Comparison of ENCODE assay signal across 8 mouse cellular contexts in genomic region chr9:63603849-63604248, GRCm38 (mm10). TPM values are rescaled to one million over a fixed set of nuclear protein-coding genes. Genes with fewer than 3 reads are reported as not detected.
DNase-seq lines count a peak whose midpoint lies in the region; ATAC-seq and TF ChIP-seq lines count a peak whose summit lies in the region.

No protein-coding gene starts in this region.

- no peak for TF ChIP-seq CTCF in forebrain, postnatal 0 days (IDR thresholded peaks at IDR 0.05; ENCODE audit: low read depth)
- no peak for TF ChIP-seq CTCF in MEL (IDR thresholded peaks at IDR 0.05 in 2 of 3, conservative IDR thresholded peaks at IDR 0.05 in 1 of 3; ENCODE audit: control insufficient read depth in 1 of 3, insufficient read depth in 1 of 3, low read depth in 2 of 3, low read length in 3 of 3, poor library complexity in 1 of 3, severe bottlenecking in 1 of 3)

- peaks cover 22% of the 10 kb centered on the region for H3K79me2 ChIP-seq in MEL (ENCODE audit: control insufficient read depth, insufficient read depth, low read length, poor library complexity)

- TF ChIP-seq POLR2A in MEL (IDR thresholded peaks at IDR 0.05; ENCODE audit: control insufficient read depth in 1 of 2, insufficient read depth in 1 of 2, low read depth in 1 of 2, low read length in 2 of 2, poor library complexity in 1 of 2): no peak

- H3K4me1 ChIP-seq in forebrain, embryonic 13.5 days: peaks cover 15% of the 10 kb centered on the region
- H3K4me1 ChIP-seq in forebrain, postnatal 0 days (ENCODE audit: insufficient read depth): no peaks in the 10 kb centered on the region
- H3K4me1 ChIP-seq in MEL (ENCODE audit: control insufficient read depth in 1 of 2, insufficient read depth in 2 of 2, low read length in 2 of 2): peaks cover 4 to 8% of the 10 kb centered on the region in 2 experiments; a peak in 3 of 4 replicates
- peaks cover 18% of the 10 kb centered on the region for H3K4me1 ChIP-seq in heart, embryonic 15.5 days (replicated peaks)
- peaks cover 23% of the 10 kb centered on the region for H3K4me1 ChIP-seq in limb, embryonic 11.5 days (ENCODE audit: control insufficient read depth, insufficient read depth, low read length)
- H3K4me1 ChIP-seq in neural tube, embryonic 15.5 days: peaks cover 19% of the 10 kb centered on the region

- no peak overlapping the region for H3K4me3 ChIP-seq in forebrain, embryonic 13.5 days
- H3K4me3 ChIP-seq in forebrain, postnatal 0 days (ENCODE audit: low read depth, low read length): no peak overlapping the region
- H3K4me3 ChIP-seq in MEL (ENCODE audit: control insufficient read depth in 1 of 2, insufficient read depth in 1 of 2, low read depth in 2 of 2, low read length in 2 of 2): peak overlapping the region; percentile 81 to 96
- peak overlapping the region; percentile 85 for H3K4me3 ChIP-seq in heart, embryonic 15.5 days
- H3K4me3 ChIP-seq in limb, embryonic 11.5 days (ENCODE audit: low read depth, low read length): no peak overlapping the region
- H3K4me3 ChIP-seq in neural tube, embryonic 15.5 days (replicated peaks): no peak overlapping the region; the same call in 1 of the 2 replicates

- WGBS in forebrain, embryonic 13.5 days: 63% methylated on average over 6 of the region's 6 CpGs
- 68% methylated on average over 6 of the region's 6 CpGs for WGBS in forebrain, postnatal 0 days
- WGBS in heart, embryonic 15.5 days: 37% methylated on average over 6 of the region's 6 CpGs
- 70% methylated on average over 6 of the region's 6 CpGs for WGBS in limb, embryonic 11.5 days
- 65% methylated on average over 6 of the region's 6 CpGs for WGBS in neural tube, embryonic 15.5 days

- TF ChIP-seq EP300 in MEL (IDR thresholded peaks at IDR 0.05; ENCODE audit: low read depth in 1 of 2, low read length in 2 of 2): no peak

- H3K36me3 ChIP-seq in forebrain, embryonic 13.5 days (ENCODE audit: poor library complexity, severe bottlenecking): no peaks in the 10 kb centered on the region
- H3K36me3 ChIP-seq in forebrain, postnatal 0 days (ENCODE audit: insufficient read depth): no peaks in the 10 kb centered on the region
- peaks cover 0 to 9% of the 10 kb centered on the region in 2 experiments; a peak in 2 of 4 replicates for H3K36me3 ChIP-seq in MEL (ENCODE audit: control insufficient read depth in 1 of 2, insufficient read depth in 2 of 2, low read length in 2 of 2)
- H3K36me3 ChIP-seq in heart, embryonic 15.5 days: no peaks in the 10 kb centered on the region
- no peaks in the 10 kb centered on the region; the same call in 1 of the 2 replicates for H3K36me3 ChIP-seq in limb, embryonic 11.5 days (ENCODE audit: control insufficient read depth, insufficient read depth, low read length)
- H3K36me3 ChIP-seq in neural tube, embryonic 15.5 days: no peaks in the 10 kb centered on the region

- H3K9ac ChIP-seq in forebrain, embryonic 13.5 days: no peak overlapping the region
- no peak overlapping the region for H3K9ac ChIP-seq in forebrain, postnatal 0 days
- H3K9ac ChIP-seq in MEL (ENCODE audit: control insufficient read depth, low read depth, low read length, poor library complexity, severe bottlenecking): peak overlapping the region; percentile 93
- no peak overlapping the region for H3K9ac ChIP-seq in heart, embryonic 15.5 days
- H3K9ac ChIP-seq in limb, embryonic 11.5 days (ENCODE audit: low read length): no peak overlapping the region
- H3K9ac ChIP-seq in neural tube, embryonic 15.5 days (replicated peaks): no peak overlapping the region

- peak overlapping the region; percentile 71 for H3K4me2 ChIP-seq in forebrain, embryonic 13.5 days
- H3K4me2 ChIP-seq in forebrain, postnatal 0 days (ENCODE audit: low read depth): no peak overlapping the region
- H3K4me2 ChIP-seq in heart, embryonic 15.5 days: peak overlapping the region; percentile 69
- 0 out of 2 replicates have a peak overlapping the region, but pooled peaks have one; percentile 16 for H3K4me2 ChIP-seq in limb, embryonic 11.5 days (ENCODE audit: low read depth, severe bottlenecking)
- H3K4me2 ChIP-seq in neural tube, embryonic 15.5 days: peak overlapping the region; percentile 71

- H3K27me3 ChIP-seq in forebrain, embryonic 13.5 days: peaks cover 5% of the 10 kb centered on the region; the same call in 1 of the 2 replicates
- no peaks in the 10 kb centered on the region for H3K27me3 ChIP-seq in forebrain, postnatal 0 days (ENCODE audit: insufficient read depth, low read length)
- no peaks in the 10 kb centered on the region for H3K27me3 ChIP-seq in MEL (ENCODE audit: control insufficient read depth in 1 of 2, insufficient read depth in 2 of 2, low read length in 2 of 2)
- no peaks in the 10 kb centered on the region for H3K27me3 ChIP-seq in heart, embryonic 15.5 days
- no peaks in the 10 kb centered on the region for H3K27me3 ChIP-seq in limb, embryonic 11.5 days (ENCODE audit: control insufficient read depth, insufficient read depth, low read length)
- no peaks in the 10 kb centered on the region for H3K27me3 ChIP-seq in neural tube, embryonic 15.5 days (replicated peaks)

- ATAC-seq in forebrain, embryonic 13.5 days: no peak
- no peak for ATAC-seq in forebrain, postnatal 0 days
- no peak for ATAC-seq in heart, embryonic 15.5 days (replicated peaks; ENCODE audit: insufficient number of reproducible peaks, insufficient read depth, low FRiP score, low read depth)
- no peak for ATAC-seq in limb, embryonic 11.5 days (ENCODE audit: insufficient number of reproducible peaks, low FRiP score, low TSS enrichment, low read depth)
- ATAC-seq in neural tube, embryonic 15.5 days (ENCODE audit: low FRiP score): no peak

- H3K9me3 ChIP-seq in forebrain, embryonic 13.5 days (replicated peaks): no peaks in the 10 kb centered on the region
- no peaks in the 10 kb centered on the region for H3K9me3 ChIP-seq in forebrain, postnatal 0 days (ENCODE audit: low read length)
- H3K9me3 ChIP-seq in MEL (replicated peaks; ENCODE audit: insufficient read depth, low read length): no peaks in the 10 kb centered on the region
- no peaks in the 10 kb centered on the region for H3K9me3 ChIP-seq in heart, embryonic 15.5 days (replicated peaks)
- no peaks in the 10 kb centered on the region for H3K9me3 ChIP-seq in limb, embryonic 11.5 days (ENCODE audit: control insufficient read depth, low read length)
- H3K9me3 ChIP-seq in neural tube, embryonic 15.5 days (replicated peaks): no peaks in the 10 kb centered on the region

- no peak for TF ChIP-seq RAD21 in MEL (IDR thresholded peaks at IDR 0.05; ENCODE audit: low read depth, low read length)

- no peak overlapping the region for H3K27ac ChIP-seq in forebrain, embryonic 13.5 days
- H3K27ac ChIP-seq in forebrain, postnatal 0 days (ENCODE audit: low read depth, low read length): no peak overlapping the region
- no peak overlapping the region for H3K27ac ChIP-seq in MEL (ENCODE audit: control insufficient read depth, low read depth, low read length)
- peak overlapping the region; percentile 15; the same call in 1 of the 2 replicates for H3K27ac ChIP-seq in heart, embryonic 15.5 days
- no peak overlapping the region for H3K27ac ChIP-seq in limb, embryonic 11.5 days (replicated peaks; ENCODE audit: low read depth, low read length)
- no peak overlapping the region for H3K27ac ChIP-seq in neural tube, embryonic 15.5 days (replicated peaks)

- no peak for DNase-seq in forebrain, postnatal 0 days
- peak; percentile 58 for DNase-seq in MEL (ENCODE audit: low read depth, low spot score)
- no peak for DNase-seq in limb, embryonic 11.5 days (ENCODE audit: low spot score)
- no peak for DNase-seq in gastrocnemius, adult 18-20 months (ENCODE audit: low spot score)
- no peak for DNase-seq in left cerebral cortex, adult 9 months (ENCODE audit: low spot score in 2 of 2)

TF ChIP-seq in MEL, 35 proteins besides CTCF, POLR2A, EP300 and RAD21 (continues in another document):
- TF ChIP-seq SIN3A (IDR thresholded peaks at IDR 0.05; ENCODE audit: low read length) (0 out of 2 replicates have a peak, but pooled peaks have one; percentile 49), ZKSCAN1 (IDR thresholded peaks at IDR 0.05; ENCODE audit: low read depth, low read length) (no peak), USF2 (IDR thresholded peaks at IDR 0.05; ENCODE audit: borderline replicate concordance in 1 of 2, insufficient read depth in 1 of 2, low read depth in 1 of 2, low read length in 2 of 2) (no peak), UBTF (IDR thresholded peaks at IDR 0.05; ENCODE audit: borderline replicate concordance, insufficient read depth, low read depth, low read length) (no peak), CHD2 (IDR thresholded peaks at IDR 0.05; ENCODE audit: low read length) (no peak), MEF2A (IDR thresholded peaks at IDR 0.05; ENCODE audit: extremely low read depth, insufficient replicate concordance, low read depth, low read length, poor library complexity, severe bottlenecking) (no peak), ZC3H11A (IDR thresholded peaks at IDR 0.05; ENCODE audit: low read depth, low read length) (no peak), KAT2A (conservative IDR thresholded peaks at IDR 0.05; ENCODE audit: low read depth, low read length) (no peak)

RNA-seq across cellular contexts. Expression of gene Aagab, which starts 1.4 kb away (rescaled TPM):
- polyA plus RNA-seq in forebrain, embryonic 13.5 days (2015; fragmentation: Nextera tagmentation; extraction: Ambion mirVana): 47.1 and 51.2 TPM in 2 replicates
- total RNA-seq in forebrain, postnatal 0 days (2014; rRNA removed): 37.5 and 46.7 TPM in 2 replicates
- polyA plus RNA-seq in forebrain, postnatal 0 days (2015; fragmentation: Nextera tagmentation; extraction: Ambion mirVana): 50.0 and 51.0 TPM in 2 replicates
- 15.1 and 16.1 TPM in 2 replicates for total RNA-seq in MEL (2012; rRNA removed)
- 10 to 100 TPM in 1 of 2 experiments, not detected in 1; 27.4 TPM for polyA plus RNA-seq in MEL (2012; ENCODE audit: insufficient read depth in 1 of 2, insufficient read length in 2 of 2, low read depth in 1 of 2, low replicate concordance in 2 of 2, missing spikeins in 1 of 2)
- 24.7 and 25.3 TPM in 2 replicates for polyA plus RNA-seq in heart, embryonic 15.5 days (2015; fragmentation: Nextera tagmentation; extraction: Ambion mirVana)
- polyA plus RNA-seq in limb, embryonic 11.5 days (2014; fragmentation: Nextera tagmentation; extraction: Ambion mirVana): 28.9 and 33.0 TPM in 2 replicates
- polyA plus RNA-seq in neural tube, embryonic 15.5 days (2015; fragmentation: Nextera tagmentation; extraction: Ambion mirVana): 51.5 and 56.0 TPM in 2 replicates
- total RNA-seq in gastrocnemius, adult 18-20 months (2021): 10 to 100 TPM; 12.1 to 14.2 TPM

RNA-seq across cellular contexts. Expression of gene Iqch, which starts 1.6 kb away (rescaled TPM):
- 0.06 and 0.18 TPM in 2 replicates for polyA plus RNA-seq in forebrain, embryonic 13.5 days (2015; fragmentation: Nextera tagmentation; extraction: Ambion mirVana)
- total RNA-seq in forebrain, postnatal 0 days (2014; rRNA removed): 0.14 TPM in 1 of 2 replicates, not detected in the other
- polyA plus RNA-seq in forebrain, postnatal 0 days (2015; fragmentation: Nextera tagmentation; extraction: Ambion mirVana): 0.10 TPM in 1 of 2 replicates, not detected in the other
- total RNA-seq in MEL (2012; rRNA removed): not detected in 2 replicates
- not detected for polyA plus RNA-seq in MEL (2012; ENCODE audit: insufficient read depth in 1 of 2, insufficient read length in 2 of 2, low read depth in 1 of 2, low replicate concordance in 2 of 2, missing spikeins in 1 of 2)
- 0.04 and 0.09 TPM in 2 replicates for polyA plus RNA-seq in heart, embryonic 15.5 days (2015; fragmentation: Nextera tagmentation; extraction: Ambion mirVana)
- 0.17 and 0.40 TPM in 2 replicates for polyA plus RNA-seq in limb, embryonic 11.5 days (2014; fragmentation: Nextera tagmentation; extraction: Ambion mirVana)
- 0.12 and 0.24 TPM in 2 replicates for polyA plus RNA-seq in neural tube, embryonic 15.5 days (2015; fragmentation: Nextera tagmentation; extraction: Ambion mirVana)
- total RNA-seq in gastrocnemius, adult 18-20 months (2021): not detected

Comparison
In these comparisons a context has a peak if more than half of its experiments do, and no peak if none do; other contexts are left out.
1. H3K4me3 ChIP-seq: peak in MEL (2 of 2) and heart, embryonic 15.5 days (single experiment); none in forebrain, embryonic 13.5 days (single experiment), forebrain, postnatal 0 days (single experiment), limb, embryonic 11.5 days (single experiment) and neural tube, embryonic 15.5 days (single experiment).